18 mouse cellular contexts compared by ENCODE assay signal in the genomic region with DNA sequence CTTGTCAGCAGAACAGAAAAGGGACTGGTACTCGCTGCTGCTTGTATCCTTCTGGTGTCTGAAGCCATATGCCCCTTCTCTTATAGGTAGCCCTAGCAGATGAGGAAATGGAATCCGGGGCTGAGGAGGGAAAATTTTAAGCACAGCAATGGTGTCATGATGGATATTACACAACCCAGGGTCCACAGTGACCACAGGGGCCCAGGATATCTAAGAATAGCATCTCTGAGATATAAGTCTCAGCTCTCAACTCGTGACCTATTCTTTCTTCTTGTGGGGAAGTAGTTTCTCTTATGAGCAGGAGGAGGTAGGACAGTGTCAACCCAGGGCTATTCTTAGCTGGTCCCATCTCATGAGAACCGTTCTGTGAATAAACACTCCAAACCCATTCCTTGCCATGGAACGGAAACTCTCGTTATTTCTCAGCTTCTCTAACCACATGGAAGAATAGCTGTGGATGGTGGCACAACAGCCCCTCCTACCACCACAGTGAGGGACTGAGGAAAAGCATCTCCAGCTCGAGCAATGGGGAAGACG. TPM values are rescaled to one million over a fixed set of nuclear protein-coding genes. Genes with fewer than 3 reads are reported as not detected.
DNase-seq lines count a peak whose midpoint lies in the region; ATAC-seq and TF ChIP-seq lines count a peak whose summit lies in the region.
"Had no signal": no experiment of that assay in that cellular context is flagged by ENCODE, and none has a peak within 500 bp of the region (broad histone marks: within the 10 kb centered on the region; RNA-seq: fewer than 3 reads in every experiment).

A gene (minus strand): TSS at position 51 of the 537 bp plus-strand sequence.

- H3K4me1 ChIP-seq in lung, embryonic 14.5 days (ENCODE audit: insufficient read depth) = no peaks in the 10 kb centered on the region
- H3K4me1 ChIP-seq: embryonic facial prominence, embryonic 13.5 days; hindbrain, embryonic 13.5 days; neural tube, embryonic 12.5 days had no signal

- H3K4me2 ChIP-seq in lung, embryonic 14.5 days = no peak within 1 kb of the TSS
- H3K4me2 ChIP-seq: embryonic facial prominence, embryonic 13.5 days; hindbrain, embryonic 13.5 days; midbrain, embryonic 11.5 days; neural tube, embryonic 12.5 days had no signal

- no peaks in the 10 kb centered on the region for H3K36me3 ChIP-seq in lung, embryonic 14.5 days (ENCODE audit: insufficient read depth)
- H3K36me3 ChIP-seq in splenic B cell, adult 2 months (ENCODE audit: control insufficient read depth, insufficient read depth, low read length, poor library complexity, severe bottlenecking) = no peaks in the 10 kb centered on the region
- H3K36me3 ChIP-seq: embryonic facial prominence, embryonic 13.5 days; hindbrain, embryonic 13.5 days; neural tube, embryonic 12.5 days had no signal

- no peak within 1 kb of the TSS for H3K9ac ChIP-seq in lung, embryonic 14.5 days
- H3K9ac ChIP-seq: embryonic facial prominence, embryonic 13.5 days; hindbrain, embryonic 13.5 days; neural tube, embryonic 12.5 days had no signal

- WGBS in lung, embryonic 14.5 days = 72% methylated on average over 8 of the region's 8 CpGs

- no peak for TF ChIP-seq CTCF in lung, embryonic 14.5 days (IDR thresholded peaks at IDR 0.05; ENCODE audit: low read depth)

- H3K27ac ChIP-seq in lung, embryonic 14.5 days (ENCODE audit: low read depth) = no peak within 1 kb of the TSS
- H3K27ac ChIP-seq: embryonic facial prominence, embryonic 13.5 days; hindbrain, embryonic 13.5 days; neural tube, embryonic 12.5 days had no signal

- peak; percentile 2 for DNase-seq in lung, embryonic 14.5 days
- DNase-seq in lung, postnatal 25 days (ENCODE audit: low spot score) = no peak
- peak; percentile 23 for DNase-seq in brain, adult 2 months (ENCODE audit: low read depth, low spot score)
- peak; percentile 46 for DNase-seq in splenic B cell, adult 2 months (ENCODE audit: low read depth, low spot score)
- no peak for DNase-seq in urinary bladder, postnatal 14 days (ENCODE audit: low spot score)
- DNase-seq in adrenal gland, adult 2 months = no peak
- DNase-seq: adrenal gland, postnatal 14 days; cerebellum, postnatal 14 days; gastrocnemius, postnatal 14 days; lung, adult 18-20 months; right cerebral cortex, adult 18-20 months had no signal

- no peak for ATAC-seq in lung, embryonic 14.5 days (ENCODE audit: insufficient read depth)
- peak; percentile 60 to 78 for ATAC-seq in hematopoietic stem cell, adult 5-6 weeks (replicated peaks in 1 of 2; ENCODE audit: insufficient read depth in 1 of 2, low FRiP score in 2 of 2, low TSS enrichment in 1 of 2, low read depth in 1 of 2, poor library complexity in 2 of 2, severe bottlenecking in 2 of 2)
- ATAC-seq: forebrain, embryonic 14.5 days had no signal

- no peaks in the 10 kb centered on the region for H3K9me3 ChIP-seq in lung, embryonic 14.5 days (ENCODE audit: low read depth, low read length)
- H3K9me3 ChIP-seq: embryonic facial prominence, embryonic 13.5 days; hindbrain, embryonic 13.5 days; neural tube, embryonic 12.5 days had no signal

- no peak within 1 kb of the TSS for H3K4me3 ChIP-seq in lung, embryonic 14.5 days (ENCODE audit: low read depth, low read length)
- H3K4me3 ChIP-seq: embryonic facial prominence, embryonic 13.5 days; hindbrain, embryonic 13.5 days; neural tube, embryonic 12.5 days had no signal

- no peaks in the 10 kb centered on the region for H3K27me3 ChIP-seq in lung, embryonic 14.5 days (ENCODE audit: insufficient read depth, low read length)
- H3K27me3 ChIP-seq in splenic B cell, adult 2 months (ENCODE audit: control insufficient read depth, insufficient read depth, low read length, poor library complexity, severe bottlenecking) = no peaks in the 10 kb centered on the region
- H3K27me3 ChIP-seq: embryonic facial prominence, embryonic 13.5 days; hindbrain, embryonic 13.5 days; neural tube, embryonic 12.5 days had no signal

RNA-seq across cellular contexts. Expression of the gene that starts here (rescaled TPM):
- 0.33 and 0.51 TPM in 2 replicates for polyA plus RNA-seq in lung, embryonic 14.5 days (2014; fragmentation: Nextera tagmentation; extraction: Ambion mirVana)
- 333 and 445 TPM in 2 replicates for total RNA-seq in hematopoietic stem cell, adult 5-6 weeks (2017)
- total RNA-seq in adrenal gland, adult 2 months (2021) = under 1 TPM in 1 of 2 experiments, not detected in 1; 0.66 TPM
- polyA plus RNA-seq in adrenal gland, adult 2 months (2012; rRNA removed) = 2.3 TPM in 2 replicates
- total RNA-seq: adrenal gland, postnatal 14 days; gastrocnemius, postnatal 14 days; left cerebral cortex, postnatal 36 days had no signal

Comparison
In these comparisons a context has a peak if more than half of its experiments do, and no peak if none do; other contexts are left out.
1. RNA of the gene that starts here (total RNA-seq): 333 to 445 TPM in hematopoietic stem cell, adult 5-6 weeks; 0.66 TPM in adrenal gland, adult 2 months; every median in the first group is over 100 times any median in the second.
2. Peak in DNase-seq in lung, embryonic 14.5 days; RNA of the gene not detected or under 1 TPM.
3. DNase-seq: peak in brain, adult 2 months (single experiment) and splenic B cell, adult 2 months (single experiment); none in lung, postnatal 25 days (single experiment), urinary bladder, postnatal 14 days (single experiment) and adrenal gland, adult 2 months (single experiment).